Mouse (Mus musculus) CH12.LX (cell line): ENCODE measurements around the gene Myh8. TPM values are rescaled to one million over a fixed set of nuclear protein-coding genes. Genes with fewer than 3 reads are reported as not detected.

ENCODE experiments used
- DNase-seq: peaks from one replicate; pipeline ENCODE4 v3.0.0-alpha.2; 2013; ENCODE audit errors: extremely low read depth
- H3K27ac ChIP-seq: 2 replicates; pipeline ENCODE4 v1.5.1; 2012; ENCODE audit warnings: low read depth, mild to moderate bottlenecking, control low read depth, moderate library complexity; ENCODE audit not compliant: insufficient read depth
- H3K27me3 ChIP-seq: replicated peaks from 2 replicates; pipeline ENCODE3; 2012; ENCODE audit warnings: inconsistent platforms
- H3K36me3 ChIP-seq, 2 experiments: replicated peaks in 1 of 2; 2 replicates each; pipeline versions ENCODE3 to v1.6.1; 2012; ENCODE audit warnings: inconsistent platforms in 1 of 2, low read length in 1 of 2, mild to moderate bottlenecking in 1 of 2, mixed read lengths in 1 of 2, moderate library complexity in 1 of 2; ENCODE audit not compliant: control insufficient read depth in 1 of 2, insufficient read depth in 1 of 2
- H3K4me1 ChIP-seq, 2 experiments: 2 replicates each; pipeline ENCODE4 v1.6.1; 2012; ENCODE audit warnings: inconsistent platforms in 1 of 2, moderate library complexity in 1 of 2; ENCODE audit not compliant: insufficient read depth in 2 of 2, control insufficient read depth in 1 of 2
- H3K4me2 ChIP-seq: 2 replicates; pipeline ENCODE4 v1.6.1; 2012; ENCODE audit warnings: low read depth, mild to moderate bottlenecking, control low read depth; ENCODE audit not compliant: poor library complexity, insufficient read depth, severe bottlenecking
- H3K4me3 ChIP-seq, 3 experiments: fragments of 150-350 bp in 1 of 3; sonication (generic) in 1 of 3; replicated peaks in 1 of 3; 2 replicates each; pipeline versions ENCODE3 to v1.5.1; 2011 to 2012; ENCODE audit warnings: low read depth in 2 of 3, low read length in 2 of 3, mild to moderate bottlenecking in 2 of 3, moderate library complexity in 2 of 3, control low read depth in 1 of 3, improper control_type of control experiment in 1 of 3, inconsistent platforms in 1 of 3, mixed read lengths in 1 of 3; ENCODE audit not compliant: poor library complexity in 1 of 3
- H3K79me2 ChIP-seq: replicated peaks from 2 replicates; pipeline ENCODE4 v1.6.1; 2012; ENCODE audit warnings: mild to moderate bottlenecking, moderate library complexity; ENCODE audit not compliant: control insufficient read depth, poor library complexity, insufficient read depth, severe bottlenecking; ENCODE audit errors: extremely low read depth
- H3K9ac ChIP-seq: 2 replicates; pipeline ENCODE4 v1.6.1; 2012; ENCODE audit warnings: low read depth, mild to moderate bottlenecking, control low read depth, moderate library complexity; ENCODE audit not compliant: insufficient read depth
- H3K9me3 ChIP-seq: replicated peaks from 2 replicates; pipeline ENCODE3; 2012; ENCODE audit warnings: low read length, inconsistent platforms, mixed read lengths
- CHD1 ChIP-seq: IDR thresholded peaks from 2 replicates; pipeline ENCODE4 v1.6.1; 2012; ENCODE audit warnings: low read depth, low read length, improper control_type of control experiment, inconsistent platforms
- CHD2 ChIP-seq: IDR thresholded peaks from 2 replicates; pipeline ENCODE4 v1.6.1; 2011; ENCODE audit warnings: low read length, improper control_type of control experiment
- CTCF ChIP-seq, 2 experiments: IDR thresholded peaks in 1 of 2; conservative IDR thresholded peaks in 1 of 2; 2 replicates each; pipeline ENCODE4 v1.5.1; 2011 to 2012; ENCODE audit warnings: low read depth in 2 of 2, low read length in 2 of 2, improper control_type of control experiment in 1 of 2, inconsistent platforms in 1 of 2, mild to moderate bottlenecking in 1 of 2, moderate library complexity in 1 of 2
- ELF1 ChIP-seq: IDR thresholded peaks from 2 replicates; pipeline ENCODE4 v1.6.1; 2014; ENCODE audit warnings: low read depth, mild to moderate bottlenecking, inconsistent platforms, low read length, improper control_type of control experiment
- EP300 ChIP-seq: IDR thresholded peaks from 2 replicates; pipeline ENCODE4 v1.6.1; 2011; ENCODE audit warnings: low read length, improper control_type of control experiment
- GABPA ChIP-seq: IDR thresholded peaks from 2 replicates; pipeline ENCODE4 v1.6.1; 2012; ENCODE audit warnings: low read depth, low read length, improper control_type of control experiment, inconsistent platforms; ENCODE audit not compliant: insufficient replicate concordance
- HCFC1 ChIP-seq: IDR thresholded peaks from 2 replicates; pipeline ENCODE4 v1.6.1; 2012; ENCODE audit warnings: low read depth, mild to moderate bottlenecking, inconsistent platforms, low read length, improper control_type of control experiment
- IRF4 ChIP-seq: IDR thresholded peaks from 2 replicates; pipeline ENCODE4 v1.6.1; 2014; ENCODE audit warnings: low read depth, mild to moderate bottlenecking, inconsistent platforms, low read length, improper control_type of control experiment
- JUN ChIP-seq: IDR thresholded peaks from 2 replicates; pipeline ENCODE4 v1.6.1; 2011; ENCODE audit warnings: low read depth, mild to moderate bottlenecking, low read length, improper control_type of control experiment, moderate library complexity; ENCODE audit not compliant: insufficient read depth
- KAT2A ChIP-seq: IDR thresholded peaks from 2 replicates; pipeline ENCODE4 v1.6.1; 2012; ENCODE audit warnings: low read length, improper control_type of control experiment, inconsistent platforms; ENCODE audit not compliant: insufficient replicate concordance
- MAFK ChIP-seq: IDR thresholded peaks from 2 replicates; pipeline ENCODE4 v1.6.1; 2011; ENCODE audit warnings: low read length, improper control_type of control experiment; ENCODE audit not compliant: insufficient replicate concordance
- MAX ChIP-seq: IDR thresholded peaks from 2 replicates; pipeline ENCODE4 v1.6.1; 2011; ENCODE audit warnings: low read length, improper control_type of control experiment
- MAZ ChIP-seq: IDR thresholded peaks from 2 replicates; pipeline ENCODE4 v1.6.1; 2012; ENCODE audit warnings: low read depth, mild to moderate bottlenecking, inconsistent platforms, low read length, improper control_type of control experiment, moderate library complexity
- MXI1 ChIP-seq: IDR thresholded peaks from 2 replicates; pipeline ENCODE4 v1.6.1; 2011; ENCODE audit warnings: mild to moderate bottlenecking, low read depth, low read length, improper control_type of control experiment
- NELFE ChIP-seq: IDR thresholded peaks from 2 replicates; pipeline ENCODE4 v1.6.1; 2011; ENCODE audit warnings: low read depth, low read length, improper control_type of control experiment
- NRF1 ChIP-seq: IDR thresholded peaks from 2 replicates; pipeline ENCODE4 v1.6.1; 2014; ENCODE audit warnings: low read depth, mild to moderate bottlenecking, inconsistent platforms, low read length, improper control_type of control experiment, moderate library complexity
- PAX5 ChIP-seq: IDR thresholded peaks from 2 replicates; pipeline ENCODE4 v1.6.1; 2012; ENCODE audit warnings: low read length, inconsistent platforms, mixed read lengths
- POLR2A ChIP-seq: IDR thresholded peaks from 2 replicates; pipeline ENCODE4 v1.6.1; 2011; ENCODE audit warnings: low read depth, mild to moderate bottlenecking, improper control_type of control experiment, low read length
- POLR2AphosphoS2 ChIP-seq: IDR thresholded peaks from 2 replicates; pipeline ENCODE4 v1.6.1; 2011; ENCODE audit warnings: low read depth, low read length, improper control_type of control experiment
- SIN3A ChIP-seq: IDR thresholded peaks from 2 replicates; pipeline ENCODE4 v1.6.1; 2012; ENCODE audit warnings: low read length, improper control_type of control experiment, inconsistent platforms
- SMC3 ChIP-seq: IDR thresholded peaks from 2 replicates; pipeline ENCODE4 v1.6.1; 2011; ENCODE audit warnings: low read depth, low read length, improper control_type of control experiment
- TBP ChIP-seq: conservative IDR thresholded peaks from 2 replicates; pipeline ENCODE4 v1.6.1; 2011; ENCODE audit warnings: low read depth, low read length, improper control_type of control experiment
- TCF12 ChIP-seq: IDR thresholded peaks from 2 replicates; pipeline ENCODE4 v1.6.1; 2014; ENCODE audit warnings: low read depth, mild to moderate bottlenecking, inconsistent platforms, low read length, improper control_type of control experiment
- ZC3H11A ChIP-seq: IDR thresholded peaks from 2 replicates; pipeline ENCODE4 v1.6.1; 2012; ENCODE audit warnings: low read depth, mild to moderate bottlenecking, inconsistent platforms, low read length, improper control_type of control experiment
- ZKSCAN1 ChIP-seq: IDR thresholded peaks from 2 replicates; pipeline ENCODE4 v1.6.1; 2012; ENCODE audit warnings: low read depth, inconsistent platforms, low read length, improper control_type of control experiment, borderline replicate concordance
- ZMIZ1 ChIP-seq: IDR thresholded peaks from 2 replicates; pipeline ENCODE4 v1.6.1; 2012; ENCODE audit warnings: low read depth, mild to moderate bottlenecking, inconsistent platforms, low read length, improper control_type of control experiment
- ZNF384 ChIP-seq: IDR thresholded peaks from 2 replicates; pipeline ENCODE4 v1.6.1; 2012; ENCODE audit warnings: low read depth, low read length, improper control_type of control experiment, inconsistent platforms
- dilution Hi-C: fragments of 300-500 bp; cut with MboI; formaldehyde crosslinking; loops from 2 replicates; pipeline ENCODE4 v1.14.3; 2020; ENCODE audit warnings: low sequenced_read_pairs; ENCODE audit not compliant: extremely low pct_unique_long_range_greater_than_20kb, extremely low pct_ligation_motif_present
- in situ Hi-C: fragments of 300-500 bp; cut with MboI; formaldehyde crosslinking; loops from 3 replicates; pipeline ENCODE4 v1.14.3; 2019; ENCODE audit warnings: low sequenced_read_pairs, low pct_ligation_motif_present, low pct_unique_long_range_greater_than_20kb, mixed read lengths
- polyA plus RNA-seq: library from polyadenylated mRNA; unstranded; fragments of >175 nt; gene quantifications from 2 replicates; pipeline ENCODE4 v1.2.1, GENCODE M21; 2012; ENCODE audit warnings: low read depth; ENCODE audit not compliant: insufficient read length
- total RNA-seq, 2 experiments: library from RNA; depleted of rRNA; stranded (reverse); fragments of 300-350 nt in 1 of 2; fragments of >200 nt in 1 of 2; gene quantifications; 2 replicates each; pipeline ENCODE4 v1.2.3; 2012 to 2014

Myh8 gene
- total and polyA plus RNA-seq, 3 experiments: 0.04 TPM; not detected in 2

DNA sequence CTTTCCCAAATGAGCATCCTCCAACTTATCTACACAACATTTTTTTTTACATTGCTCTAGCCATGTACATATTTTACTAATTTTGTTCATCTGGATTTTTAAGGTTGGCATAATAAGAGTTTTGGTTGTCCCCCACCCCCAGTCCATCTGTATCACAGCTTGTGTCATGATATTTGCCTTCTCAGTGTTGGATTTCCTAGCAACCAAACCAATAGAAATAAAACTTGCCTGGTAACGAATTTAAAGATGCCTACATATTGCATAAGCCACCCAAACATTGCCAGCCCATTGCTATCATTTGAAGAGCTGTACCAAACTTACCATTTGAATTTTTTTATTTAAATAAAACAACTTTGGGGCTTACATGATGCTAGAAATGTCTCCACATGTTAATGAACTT, 16.5 kb downstream of the Myh8 start:
- no peak for TF ChIP-seq ZMIZ1
- TF ChIP-seq MAX: no peak
- no peak for TF ChIP-seq CHD2
- TF ChIP-seq CTCF (conservative IDR thresholded peaks at IDR 0.05 in 1 of 2, IDR thresholded peaks at IDR 0.05 in 1 of 2; ENCODE audit: low read depth in 2 of 2, low read length in 2 of 2): no peak
- TF ChIP-seq GABPA: no peak
- TF ChIP-seq POLR2A: no peak
- TF ChIP-seq PAX5: no peak
- no peak for TF ChIP-seq TCF12
- TF ChIP-seq HCFC1: no peak
- TF ChIP-seq MAZ: no peak
- TF ChIP-seq SIN3A: no peak
- no peak for TF ChIP-seq KAT2A
- TF ChIP-seq CHD1: no peak
- TF ChIP-seq ZC3H11A: no peak
- dilution Hi-C loops (no loop called here), in situ Hi-C loops (no loop called here)
- no peaks in the 10 kb centered on the region for H3K4me1 ChIP-seq
- H3K4me3 ChIP-seq: no peak overlapping the region
- DNase-seq: no peak
- H3K9ac ChIP-seq: no peak overlapping the region
- H3K4me2 ChIP-seq: no peak overlapping the region
- H3K36me3 ChIP-seq: no peaks in the 10 kb centered on the region
- H3K79me2 ChIP-seq: no peaks in the 10 kb centered on the region
- H3K27ac ChIP-seq: no peak overlapping the region
- H3K9me3 ChIP-seq: peaks cover 28% of the 10 kb centered on the region
- peaks cover 6% of the 10 kb centered on the region for H3K27me3 ChIP-seq

DNA sequence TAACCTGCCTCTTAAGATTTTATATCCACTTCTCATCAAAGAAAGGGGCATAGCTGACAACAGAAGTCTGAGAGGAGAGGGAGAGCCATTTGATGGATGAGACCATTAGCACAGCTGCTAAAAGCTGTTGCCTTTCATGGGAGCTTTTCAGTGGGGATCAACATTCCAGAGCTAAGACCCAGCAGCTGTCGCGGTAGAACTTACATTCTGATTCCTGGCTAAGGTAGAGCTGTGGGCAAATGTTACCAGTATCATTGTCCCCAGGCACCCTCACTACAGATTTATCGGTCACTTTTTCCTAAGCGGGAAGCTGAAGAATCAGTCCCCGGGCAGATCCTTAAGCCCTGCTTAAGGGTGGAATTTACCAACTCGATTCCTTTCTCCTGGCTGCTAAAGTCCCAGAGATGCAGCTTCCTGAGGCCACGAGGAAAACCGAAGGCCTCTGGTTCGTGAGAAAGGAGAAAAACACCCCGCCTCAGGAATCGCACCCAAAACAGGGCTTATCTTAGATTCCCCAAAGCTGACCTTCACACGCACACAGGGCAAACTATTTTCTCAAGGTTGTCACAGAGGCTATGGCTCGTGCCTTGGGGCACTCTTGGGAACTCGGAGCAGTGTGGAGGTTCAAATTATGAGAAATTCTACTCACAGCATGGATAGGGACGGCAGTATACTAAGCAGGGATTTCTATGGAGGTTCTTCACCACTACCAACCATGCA, 37.0 kb downstream of the Myh8 start:
- dilution Hi-C loops: no loop called here
- Histone ChIP-seq H3K36me3 (no peaks in the 10 kb centered on the region), H3K4me2 (no peak overlapping the region)
- TF ChIP-seq SMC3: no peak
- TF ChIP-seq NELFE: no peak
- no peak for TF ChIP-seq CTCF (conservative IDR thresholded peaks at IDR 0.05 in 1 of 2, IDR thresholded peaks at IDR 0.05 in 1 of 2; ENCODE audit: low read depth in 2 of 2, low read length in 2 of 2)
- no peak for TF ChIP-seq ELF1
- TF ChIP-seq POLR2AphosphoS2: no peak
- no peak for TF ChIP-seq SIN3A
- no peak for TF ChIP-seq NRF1
- TF ChIP-seq CHD2: no peak
- no peak for TF ChIP-seq MAFK
- TF ChIP-seq MXI1: no peak
- TF ChIP-seq IRF4: no peak
- no peak for TF ChIP-seq ZNF384
- TF ChIP-seq JUN: no peak
- TF ChIP-seq GABPA: no peak
- no peak for TF ChIP-seq PAX5
- TF ChIP-seq TBP: no peak
- no peak for TF ChIP-seq EP300
- TF ChIP-seq ZKSCAN1: no peak
- no peak for TF ChIP-seq ZC3H11A
- TF ChIP-seq, all 38 proteins: peak for 0
- no peak overlapping the region for H3K9ac ChIP-seq
- H3K79me2 ChIP-seq: no peaks in the 10 kb centered on the region
- no peak overlapping the region for H3K4me3 ChIP-seq
- in situ Hi-C loops: no loop called here
- H3K27me3 ChIP-seq: no peaks in the 10 kb centered on the region
- H3K4me1 ChIP-seq: peaks cover 0 to 4% of the 10 kb centered on the region in 2 experiments; a peak in 1 of 4 replicates
- H3K27ac ChIP-seq: no peak overlapping the region
- DNase-seq: no peak
- no peaks in the 10 kb centered on the region for H3K9me3 ChIP-seq
